Mouse (Mus musculus) C2C12 (cell line): ENCODE results near the gene Cass4.

Experiments used
- CEBPB ChIP-seq: IDR thresholded peaks from one replicate; pipeline ENCODE4 v1.6.1; 2011; ENCODE audit warnings: low read depth, mild to moderate bottlenecking, control low read depth, moderate library complexity
- CTCF ChIP-seq: IDR thresholded peaks from one replicate; pipeline ENCODE4 v1.5.1; 2011; ENCODE audit not compliant: control insufficient read depth, insufficient read depth, insufficient read length
- FOSL1 ChIP-seq: IDR thresholded peaks from one replicate; pipeline ENCODE4 v1.8.0; 2011; ENCODE audit warnings: mild to moderate bottlenecking, low read length; ENCODE audit not compliant: poor library complexity, insufficient read depth, severe bottlenecking
- MAX ChIP-seq: IDR thresholded peaks from one replicate; pipeline ENCODE4 v1.6.1; 2011; ENCODE audit warnings: mild to moderate bottlenecking, control low read depth
- MYOD1 ChIP-seq: IDR thresholded peaks from one replicate; pipeline ENCODE4 v1.6.1; 2011; ENCODE audit warnings: low read depth; ENCODE audit not compliant: control insufficient read depth, insufficient read length
- MYOG ChIP-seq: IDR thresholded peaks from one replicate; pipeline ENCODE4 v1.6.1; 2011; ENCODE audit not compliant: control insufficient read depth, insufficient read length; ENCODE audit errors: extremely low read depth
- USF1 ChIP-seq: IDR thresholded peaks from one replicate; pipeline ENCODE4 v1.6.1; 2011; ENCODE audit warnings: low read depth, mild to moderate bottlenecking, control low read depth, moderate library complexity

DNA sequence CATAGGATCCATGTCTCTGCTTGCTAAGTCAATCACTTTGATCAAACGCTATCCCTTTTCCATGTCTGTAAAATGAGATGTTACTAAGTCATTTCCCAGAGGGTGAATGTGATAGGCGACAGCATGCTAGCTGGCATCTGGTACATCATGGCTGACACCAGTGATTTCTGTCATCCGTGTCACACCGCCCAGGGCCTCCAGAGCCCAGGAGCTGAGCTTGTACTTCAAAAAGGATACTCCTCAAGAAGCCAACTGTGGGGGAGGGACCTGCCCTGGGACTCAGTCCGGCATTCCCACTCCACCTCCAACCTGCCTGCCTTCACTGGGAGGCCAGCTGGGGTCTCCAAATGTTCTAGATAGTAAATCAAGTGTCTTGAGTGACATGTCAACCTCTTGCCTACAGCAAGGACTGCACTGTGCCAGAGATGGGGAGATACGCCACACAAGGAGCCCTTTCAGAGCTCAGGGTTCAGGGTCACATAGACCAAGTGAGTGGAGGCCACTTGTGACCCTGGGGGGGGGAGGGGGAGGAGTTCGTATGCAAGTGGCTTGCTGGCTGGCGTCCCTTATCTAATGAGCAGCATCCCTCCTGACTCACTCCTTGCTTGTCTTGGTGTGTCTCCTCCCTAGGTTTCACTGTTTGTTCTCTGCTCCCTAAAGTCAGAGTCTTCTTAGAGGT lies 46.5 kb upstream of the Cass4 start:
- no peak for TF ChIP-seq CTCF
- TF ChIP-seq USF1: no peak
- TF ChIP-seq MAX: no peak
- TF ChIP-seq MYOD1: no peak
- TF ChIP-seq CEBPB: no peak
- TF ChIP-seq MYOG: no peak
- TF ChIP-seq FOSL1: no peak
